Mouse (Mus musculus) spleen, postnatal 0 days (tissue): ENCODE measurements around the gene Nt5e. TPM values are rescaled to one million over a fixed set of nuclear protein-coding genes. Genes with fewer than 3 reads are reported as not detected.

Experiments
- polyA plus RNA-seq: library from polyadenylated mRNA; unstranded; fragments of >200 nt; fragmentation: Nextera tagmentation; extraction: Ambion mirVana; gene quantifications from 2 replicates; pipeline ENCODE4 v1.2.1, GENCODE M21; 2015

The Nt5e gene
- polyA plus RNA-seq: 1.3 and 1.6 TPM in 2 replicates

GRCm38 (mm10) chr9:88326930-88327901 lies at the start of gene Nt5e:
TSS of gene Nt5e (plus strand) at chr9:88327197.

Other genes with a start within 250 kb of the Nt5e start
- 11.3 and 12.0 TPM in 2 replicates for gene Snx14, start 111.8 kb downstream of the Nt5e start, polyA plus RNA-seq
- gene Gm20537, start 129.4 kb downstream of the Nt5e start, polyA plus RNA-seq: 0.25 TPM in 1 of 2 replicates, not detected in the other
- gene Syncrip, start 155.4 kb downstream of the Nt5e start, polyA plus RNA-seq: 54.4 and 56.6 TPM in 2 replicates
- 10.5 and 11.4 TPM in 2 replicates for gene Zfp949, start 220.8 kb downstream of the Nt5e start, polyA plus RNA-seq